Mouse (Mus musculus): Measurements from ENCODE around the gene Fgr. TPM values are rescaled to one million over a fixed set of nuclear protein-coding genes. Genes with fewer than 3 reads are reported as not detected.

Fgr gene
- total and polyA plus RNA-seq, 3 experiments: 0.04 to 0.24 (median 0.13) TPM

GRCm38 (mm10) chr4:133045771-133046474 is 72.0 kb downstream of the Fgr start:
- DNase-seq (ENCODE audit: extremely low read depth): no peak
- Histone ChIP-seq H3K27me3 (replicated peaks) (no peaks in the 10 kb centered on the region), H3K4me3 (replicated peaks in 1 of 3; ENCODE audit: low read depth in 2 of 3, low read length in 2 of 3, poor library complexity in 1 of 3) (no peak overlapping the region), H3K9ac (ENCODE audit: insufficient read depth, low read depth) (no peak overlapping the region), H3K27ac (ENCODE audit: insufficient read depth, low read depth) (no peak overlapping the region), H3K36me3 (replicated peaks in 1 of 2; ENCODE audit: control insufficient read depth in 1 of 2, insufficient read depth in 1 of 2, low read length in 1 of 2) (peaks cover 0 to 55% of the 10 kb centered on the region in 2 experiments), H3K79me2 (replicated peaks; ENCODE audit: control insufficient read depth, extremely low read depth, insufficient read depth, poor library complexity, severe bottlenecking) (no peaks in the 10 kb centered on the region), H3K4me2 (ENCODE audit: insufficient read depth, low read depth, poor library complexity, severe bottlenecking) (no peak overlapping the region), H3K9me3 (replicated peaks; ENCODE audit: low read length) (no peaks in the 10 kb centered on the region), H3K4me1 (ENCODE audit: control insufficient read depth in 1 of 2, insufficient read depth in 2 of 2) (peaks cover 27 to 82% of the 10 kb centered on the region in 2 experiments)
- in situ Hi-C loops (cut with MboI; ENCODE audit: low pct_ligation_motif_present, low pct_unique_long_range_greater_than_20kb, low sequenced_read_pairs): loop anchor here (5.0 kb wide), 1 partner anchor 34 kb away; the partner anchor contains the start of gene Ahdc1
- dilution Hi-C loops (cut with MboI; ENCODE audit: extremely low pct_ligation_motif_present, extremely low pct_unique_long_range_greater_than_20kb, low sequenced_read_pairs): no loop called here
- TF ChIP-seq POLR2AphosphoS2 (IDR thresholded peaks at IDR 0.05; ENCODE audit: low read depth, low read length) (no peak), ZKSCAN1 (IDR thresholded peaks at IDR 0.05; ENCODE audit: borderline replicate concordance, low read depth, low read length) (no peak), CHD1 (IDR thresholded peaks at IDR 0.05; ENCODE audit: low read depth, low read length) (no peak), PAX5 (IDR thresholded peaks at IDR 0.05; ENCODE audit: low read length) (no peak)

- Histone ChIP-seq H3K27ac (ENCODE audit: insufficient read depth, low read depth) (no peak overlapping the region), H3K4me2 (ENCODE audit: insufficient read depth, low read depth, poor library complexity, severe bottlenecking) (no peak overlapping the region), H3K79me2 (replicated peaks; ENCODE audit: control insufficient read depth, extremely low read depth, insufficient read depth, poor library complexity, severe bottlenecking) (no peaks in the 10 kb centered on the region), H3K9me3 (replicated peaks; ENCODE audit: low read length) (no peaks in the 10 kb centered on the region), H3K9ac (ENCODE audit: insufficient read depth, low read depth) (no peak overlapping the region), H3K4me3 (replicated peaks in 1 of 3; ENCODE audit: low read depth in 2 of 3, low read length in 2 of 3, poor library complexity in 1 of 3) (no peak overlapping the region), H3K27me3 (replicated peaks) (no peaks in the 10 kb centered on the region), H3K36me3 (replicated peaks in 1 of 2; ENCODE audit: control insufficient read depth in 1 of 2, insufficient read depth in 1 of 2, low read length in 1 of 2) (peaks cover 0 to 48% of the 10 kb centered on the region in 2 experiments), H3K4me1 (ENCODE audit: control insufficient read depth in 1 of 2, insufficient read depth in 2 of 2) (peaks cover 36 to 84% of the 10 kb centered on the region in 2 experiments)
- dilution Hi-C loops (cut with MboI; ENCODE audit: extremely low pct_ligation_motif_present, extremely low pct_unique_long_range_greater_than_20kb, low sequenced_read_pairs) (no loop called here), in situ Hi-C loops (cut with MboI; ENCODE audit: low pct_ligation_motif_present, low pct_unique_long_range_greater_than_20kb, low sequenced_read_pairs) (loop anchor here (5.0 kb wide), 1 partner anchor 35 kb away; the partner anchor contains the start of gene Ahdc1)
- no peak for TF ChIP-seq E2F4 (IDR thresholded peaks at IDR 0.05; ENCODE audit: insufficient replicate concordance, low read depth, low read length)
- TF ChIP-seq RAD21 (IDR thresholded peaks at IDR 0.05; ENCODE audit: low read depth, low read length): no peak
- no peak for TF ChIP-seq ZC3H11A (IDR thresholded peaks at IDR 0.05; ENCODE audit: low read depth, low read length)
- no peak for TF ChIP-seq NRF1 (IDR thresholded peaks at IDR 0.05; ENCODE audit: low read depth, low read length)
- TF ChIP-seq MXI1 (IDR thresholded peaks at IDR 0.05; ENCODE audit: low read depth, low read length): no peak
- no peak for TF ChIP-seq BHLHE40 (IDR thresholded peaks at IDR 0.05; ENCODE audit: low read depth, low read length)
- DNase-seq (ENCODE audit: extremely low read depth): no peak
Observed at GRCm38 (mm10) chr4:133046691-133047352, 72.9 kb downstream of the Fgr start.
